Comparison of ENCODE assay signal across 9 mouse cellular contexts in genomic region chr1:75494878-75495548, GRCm38 (mm10). TPM values are rescaled to one million over a fixed set of nuclear protein-coding genes. Genes with fewer than 3 reads are reported as not detected.
DNase-seq lines count a peak whose midpoint lies in the region; ATAC-seq and TF ChIP-seq lines count a peak whose summit lies in the region.
"Had no signal": no experiment of that assay in that cellular context is flagged by ENCODE, and none has a peak within 500 bp of the region (broad histone marks: within the 10 kb centered on the region; RNA-seq: fewer than 3 reads in every experiment).

No protein-coding gene starts in this region.

- 68% methylated on average over 12 of the region's 12 CpGs for WGBS in lung, adult 2 months

- DNase-seq in cerebellum, adult 11-12 months = peak; percentile 36
- DNase-seq in cerebellum, adult 11 months = no peak
- peak; percentile 33 for DNase-seq in urinary bladder, postnatal 25 days (ENCODE audit: low spot score)
- no peak for DNase-seq in urinary bladder, postnatal 4 days (ENCODE audit: low spot score in 2 of 2)
- DNase-seq in gonadal fat pad, adult 2 months (ENCODE audit: low read depth) = peak; percentile 27
- peak; percentile 23 for DNase-seq in lung, adult 2 months
- DNase-seq in layer of hippocampus, postnatal 14 days (ENCODE audit: low spot score in 2 of 2) = no peak

- H3K4me1 ChIP-seq in lung, adult 2 months (ENCODE audit: control insufficient read depth, insufficient read depth, low read length) = no peaks in the 10 kb centered on the region
- H3K4me1 ChIP-seq: neural tube, embryonic 12.5 days had no signal

- H3K4me3 ChIP-seq in lung, adult 2 months (replicated peaks; ENCODE audit: extremely low read depth, low read depth, low read length) = no peak overlapping the region
- H3K4me3 ChIP-seq: neural tube, embryonic 12.5 days had no signal

- peak; percentile 74 for TF ChIP-seq CTCF in lung, adult 2 months (IDR thresholded peaks at IDR 0.05; ENCODE audit: insufficient read depth, low read length)

- TF ChIP-seq POLR2A in lung, adult 2 months (IDR thresholded peaks at IDR 0.05; ENCODE audit: borderline replicate concordance, extremely low read depth, low read depth, low read length) = no peak

- ATAC-seq in monocyte, adult 5-6 weeks (replicated peaks; ENCODE audit: insufficient number of reproducible peaks, low FRiP score, low TSS enrichment, poor library complexity, severe bottlenecking) = no peak

RNA-seq across cellular contexts. Expression of gene Obsl1, which starts 11.2 kb away (rescaled TPM):
- polyA plus RNA-seq in gonadal fat pad, adult 2 months (2012; rRNA removed) = 26.6 and 29.1 TPM in 2 replicates
- polyA plus RNA-seq in lung, adult 2 months (2012; rRNA removed) = 20.7 and 26.1 TPM in 2 replicates
- not detected in 3 replicates for total RNA-seq in monocyte, adult 5-6 weeks (2017)
- 10 to 100 TPM; 25.2 to 27.0 TPM for total RNA-seq in layer of hippocampus, postnatal 14 days (2021)

RNA-seq across cellular contexts. Expression of gene Inha, which starts 11.9 kb away (rescaled TPM):
- 33.4 and 42.3 TPM in 2 replicates for polyA plus RNA-seq in gonadal fat pad, adult 2 months (2012; rRNA removed)
- 13.6 and 14.3 TPM in 2 replicates for polyA plus RNA-seq in lung, adult 2 months (2012; rRNA removed)
- total RNA-seq in monocyte, adult 5-6 weeks (2017) = not detected in 3 replicates
- total RNA-seq in layer of hippocampus, postnatal 14 days (2021) = 10 to 100 TPM; 20.3 to 22.6 TPM

RNA-seq across cellular contexts. Expression of gene Tmem198, which starts 15.7 kb away (rescaled TPM):
- polyA plus RNA-seq in gonadal fat pad, adult 2 months (2012; rRNA removed) = 2.4 TPM in 2 replicates
- polyA plus RNA-seq in lung, adult 2 months (2012; rRNA removed) = 5.2 and 7.4 TPM in 2 replicates
- total RNA-seq in monocyte, adult 5-6 weeks (2017) = 0.21 to 3.7 TPM (median 0.86 TPM) in 3 replicates
- total RNA-seq in layer of hippocampus, postnatal 14 days (2021) = 10 to 100 TPM; 53.3 to 62.5 TPM

RNA-seq across cellular contexts. Expression of gene Chpf, which starts 15.9 kb away (rescaled TPM):
- polyA plus RNA-seq in gonadal fat pad, adult 2 months (2012; rRNA removed) = 77.6 and 78.4 TPM in 2 replicates
- polyA plus RNA-seq in lung, adult 2 months (2012; rRNA removed) = 89.7 and 127 TPM in 2 replicates
- total RNA-seq in monocyte, adult 5-6 weeks (2017) = 3.6 to 11.4 TPM (median 4.3 TPM) in 3 replicates
- 10 to 100 TPM; 71.2 to 78.5 TPM for total RNA-seq in layer of hippocampus, postnatal 14 days (2021)

RNA-seq across cellular contexts. Expression of gene Stk11ip, which starts 26.3 kb away (rescaled TPM):
- polyA plus RNA-seq in gonadal fat pad, adult 2 months (2012; rRNA removed) = 25.7 and 27.4 TPM in 2 replicates
- 44.1 and 50.6 TPM in 2 replicates for polyA plus RNA-seq in lung, adult 2 months (2012; rRNA removed)
- total RNA-seq in monocyte, adult 5-6 weeks (2017) = 19.2 to 30.0 TPM (median 26.6 TPM) in 3 replicates
- 10 to 100 TPM; 23.6 to 30.8 TPM for total RNA-seq in layer of hippocampus, postnatal 14 days (2021)

Comparison
In these comparisons a context has a peak if more than half of its experiments do, and no peak if none do; other contexts are left out.
1. DNase-seq: peak in cerebellum, adult 11-12 months (single experiment), urinary bladder, postnatal 25 days (single experiment), gonadal fat pad, adult 2 months (single experiment) and lung, adult 2 months (single experiment); none in cerebellum, adult 11 months (single experiment), urinary bladder, postnatal 4 days (0 of 2) and layer of hippocampus, postnatal 14 days (0 of 2).
2. RNA of gene Obsl1, which starts 11.2 kb away (total RNA-seq): 25.2 to 27.0 TPM in layer of hippocampus, postnatal 14 days; not detected in monocyte, adult 5-6 weeks; every median in the first group is over 10 times any median in the second.
3. RNA of gene Inha, which starts 11.9 kb away (total RNA-seq): 20.3 to 22.6 TPM in layer of hippocampus, postnatal 14 days; not detected in monocyte, adult 5-6 weeks; every median in the first group is over 10 times any median in the second.
4. RNA of gene Tmem198, which starts 15.7 kb away (total RNA-seq): 53.3 to 62.5 TPM in layer of hippocampus, postnatal 14 days; 0.21 to 3.7 TPM in monocyte, adult 5-6 weeks; every median in the first group is over 10 times any median in the second.